21 mouse cellular contexts compared by ENCODE assay signal in the genomic region with DNA sequence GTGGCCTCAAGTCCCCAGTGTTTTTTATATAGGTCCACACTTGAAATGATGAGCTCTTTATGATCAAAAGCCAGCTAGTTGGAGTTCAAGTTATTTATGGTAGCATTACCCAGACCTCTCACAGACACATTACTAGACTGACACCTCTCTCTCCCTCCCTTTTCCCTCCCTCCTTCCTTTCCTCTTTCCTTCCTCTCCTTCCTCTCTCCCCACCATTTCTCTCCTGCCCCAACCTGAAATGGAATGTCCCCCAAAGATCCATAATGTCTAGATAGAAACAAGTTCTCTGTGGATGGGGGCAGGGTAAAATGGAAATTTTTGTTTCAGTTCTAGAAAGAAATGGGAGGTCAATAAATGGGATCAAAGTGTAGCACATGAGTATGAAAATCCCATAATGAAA. TPM values are rescaled to one million over a fixed set of nuclear protein-coding genes. Genes with fewer than 3 reads are reported as not detected.
DNase-seq lines count a peak whose midpoint lies in the region; ATAC-seq lines count a peak whose summit lies in the region.
"Had no signal": no experiment of that assay in that cellular context is flagged by ENCODE, and none has a peak within 500 bp of the region (broad histone marks: within the 10 kb centered on the region; RNA-seq: fewer than 3 reads in every experiment).

A gene (minus strand): TSS at position 101 of the 400 bp plus-strand sequence.

- no peak for DNase-seq in gastrocnemius, adult 18-20 months (ENCODE audit: low spot score)
- no peak for DNase-seq in gastrocnemius, postnatal 10 days
- DNase-seq in gastrocnemius, postnatal 36 days: no peak
- peak; percentile 38 for DNase-seq in skeletal muscle tissue, adult 2 months (ENCODE audit: low read depth, low spot score)
- no peak for DNase-seq in kidney, adult 11 months
- no peak for DNase-seq in left cerebral cortex, postnatal 14 days (ENCODE audit: low spot score in 2 of 2)
- DNase-seq: adrenal gland, adult 8-10 months; adrenal gland, postnatal 25 days; cerebellum, adult 11-12 months; cerebellum, adult 8-10 months; cerebellum, postnatal 10 days; forebrain, postnatal 0 days; heart, adult 11 months had no signal

- intact Hi-C loops in gastrocnemius, postnatal 36 days (cut with DNase I): loop anchor here (1.0 kb wide), 1 partner anchor 21 kb away; no protein-coding TSS in a partner anchor
- intact Hi-C loops in left cerebral cortex, postnatal 14 days (cut with DNase I): no loop called here

- ATAC-seq in frontal cortex, adult (ENCODE audit: low TSS enrichment): no peak
- ATAC-seq: activated CD4-positive, CD25-positive, alpha-beta regulatory T cell, adult 4 months; forebrain, embryonic 14.5 days; forebrain, postnatal 0 days; hindbrain, embryonic 16.5 days; intestine, embryonic 15.5 days had no signal

RNA-seq across cellular contexts. Expression of the gene that starts here (rescaled TPM):
- total RNA-seq in gastrocnemius, adult 18-20 months (2021): 10 to 100 TPM; 49.5 to 76.8 TPM
- total RNA-seq in gastrocnemius, postnatal 10 days (2021): 100 to 1,000 TPM in 1 of 2 experiments, 10 to 100 TPM in 1; 89.0 to 108 TPM
- 100 to 1,000 TPM; 109 to 134 TPM for total RNA-seq in gastrocnemius, postnatal 36 days (2021)
- not detected for total RNA-seq in left cerebral cortex, postnatal 14 days (2021)
- total RNA-seq: adrenal gland, postnatal 25 days; heart, adult 8-10 months; heart, postnatal 25 days; hematopoietic stem cell, adult 5-6 weeks had no signal

Comparison
In these comparisons a context has a peak if more than half of its experiments do, and no peak if none do; other contexts are left out.
1. RNA of the gene that starts here (total RNA-seq): 109 to 134 TPM in gastrocnemius, postnatal 36 days, 89.0 to 108 TPM in gastrocnemius, postnatal 10 days and 49.5 to 76.8 TPM in gastrocnemius, adult 18-20 months; not detected in left cerebral cortex, postnatal 14 days; every median in the first group is over 10 times any median in the second.